Mouse (Mus musculus): ENCODE measurements at regions not wholly inside any gene's neighbourhood (a gene's known extent, or its start where the extent isn't known, plus 50 kb on each side); places are given as distances from the start of the nearest gene placed in this dataset.

GRCm38 (mm10) chr8:103023237-103023636 is 237.8 kb upstream of the Cdh11 start:
- Histone ChIP-seq H3K4me2 (replicated peaks) (no peak overlapping the region), H3K4me1 (replicated peaks) (no peaks in the 10 kb centered on the region), H3K4me3 (replicated peaks) (no peak overlapping the region), H3K9me3 (no peaks in the 10 kb centered on the region), H3K27ac (no peak overlapping the region), H3K36me3 (no peaks in the 10 kb centered on the region), H3K9ac (no peak overlapping the region), H3K27me3 (replicated peaks) (no peaks in the 10 kb centered on the region)
- 81% methylated on average over 1 of the region's 1 CpGs for WGBS
- ATAC-seq: no peak

GRCm38 (mm10) chr8:103031708-103032107 is 246.3 kb upstream of the Cdh11 start:
- ATAC-seq: no peak
- 57% methylated on average over 1 of the region's 1 CpGs for WGBS
- H3K4me1 ChIP-seq (replicated peaks): no peaks in the 10 kb centered on the region
- H3K36me3 ChIP-seq: no peaks in the 10 kb centered on the region
- no peaks in the 10 kb centered on the region for H3K9me3 ChIP-seq
- H3K4me3 ChIP-seq (replicated peaks): no peak overlapping the region
- H3K27ac ChIP-seq: no peak overlapping the region
- no peak overlapping the region for H3K9ac ChIP-seq
- H3K27me3 ChIP-seq (replicated peaks): no peaks in the 10 kb centered on the region
- no peak overlapping the region for H3K4me2 ChIP-seq (replicated peaks)

GRCm38 (mm10) chr8:103033956-103034355 is 248.5 kb upstream of the Cdh11 start:
- no peaks in the 10 kb centered on the region for H3K27me3 ChIP-seq (replicated peaks)
- no peak overlapping the region for H3K4me3 ChIP-seq (replicated peaks)
- H3K9ac ChIP-seq: no peak overlapping the region
- H3K4me1 ChIP-seq (replicated peaks): no peaks in the 10 kb centered on the region
- H3K36me3 ChIP-seq: no peaks in the 10 kb centered on the region
- H3K4me2 ChIP-seq (replicated peaks): no peak overlapping the region
- no peaks in the 10 kb centered on the region for H3K9me3 ChIP-seq
- no peak for ATAC-seq
- 33% methylated on average over 3 of the region's 3 CpGs for WGBS
- no peak overlapping the region for H3K27ac ChIP-seq

- no peak overlapping the region for H3K27ac ChIP-seq
- H3K4me3 ChIP-seq (replicated peaks): no peak overlapping the region
- WGBS: 85% methylated on average over 5 of the region's 5 CpGs
- no peaks in the 10 kb centered on the region for H3K4me1 ChIP-seq (replicated peaks)
- no peaks in the 10 kb centered on the region for H3K36me3 ChIP-seq
- no peak overlapping the region for H3K9ac ChIP-seq
- no peaks in the 10 kb centered on the region for H3K9me3 ChIP-seq
- ATAC-seq: no peak
- H3K4me2 ChIP-seq (replicated peaks): no peak overlapping the region
- no peaks in the 10 kb centered on the region for H3K27me3 ChIP-seq (replicated peaks)
Observed at GRCm38 (mm10) chr8:103072079-103072635, 286.7 kb upstream of the Cdh11 start.

- ATAC-seq: no peak
Observed at GRCm38 (mm10) chr8:103072646-103073045, 287.2 kb upstream of the Cdh11 start.

GRCm38 (mm10) chr8:103078559-103078958 is 293.1 kb upstream of the Cdh11 start:
- Histone ChIP-seq H3K27me3 (replicated peaks) (no peaks in the 10 kb centered on the region), H3K9me3 (no peaks in the 10 kb centered on the region), H3K4me3 (replicated peaks) (no peak overlapping the region), H3K36me3 (no peaks in the 10 kb centered on the region), H3K4me1 (replicated peaks) (no peaks in the 10 kb centered on the region), H3K27ac (no peak overlapping the region), H3K9ac (no peak overlapping the region), H3K4me2 (replicated peaks) (no peak overlapping the region)
- no peak for ATAC-seq
- WGBS: 48% methylated on average over 3 of the region's 3 CpGs

More at GRCm38 (mm10) chr8:103072646-103073045, 287.2 kb upstream of the Cdh11 start:
- Histone ChIP-seq H3K9me3 (no peaks in the 10 kb centered on the region), H3K4me2 (replicated peaks) (no peak overlapping the region), H3K27me3 (replicated peaks) (no peaks in the 10 kb centered on the region), H3K4me1 (replicated peaks) (no peaks in the 10 kb centered on the region), H3K9ac (no peak overlapping the region), H3K36me3 (no peaks in the 10 kb centered on the region), H3K4me3 (replicated peaks) (no peak overlapping the region), H3K27ac (no peak overlapping the region)
- WGBS: 69% methylated on average over 1 of the region's 1 CpGs

GRCm38 (mm10) chr8:103086956-103087482 is 301.6 kb upstream of the Cdh11 start:
- Histone ChIP-seq H3K9ac (no peak overlapping the region), H3K9me3 (no peaks in the 10 kb centered on the region), H3K4me1 (replicated peaks) (no peaks in the 10 kb centered on the region), H3K27ac (no peak overlapping the region), H3K36me3 (no peaks in the 10 kb centered on the region), H3K4me3 (replicated peaks) (no peak overlapping the region), H3K4me2 (replicated peaks) (no peak overlapping the region), H3K27me3 (replicated peaks) (no peaks in the 10 kb centered on the region)
- WGBS: 88% methylated on average over 4 of the region's 4 CpGs
- ATAC-seq: no peak

- Histone ChIP-seq H3K4me2 (replicated peaks) (no peak overlapping the region), H3K27ac (no peak overlapping the region), H3K9me3 (no peaks in the 10 kb centered on the region), H3K27me3 (replicated peaks) (no peaks in the 10 kb centered on the region), H3K36me3 (no peaks in the 10 kb centered on the region), H3K4me1 (replicated peaks) (no peaks in the 10 kb centered on the region), H3K4me3 (replicated peaks) (no peak overlapping the region), H3K9ac (no peak overlapping the region)
- WGBS: 53% methylated on average over 4 of the region's 4 CpGs
- no peak for ATAC-seq
Observed at GRCm38 (mm10) chr8:103096496-103097092, 311.2 kb upstream of the Cdh11 start.

- ATAC-seq: no peak
- 82% methylated on average over 7 of the region's 7 CpGs for WGBS
- H3K27me3 ChIP-seq (replicated peaks): no peaks in the 10 kb centered on the region
- no peak overlapping the region for H3K4me3 ChIP-seq (replicated peaks)
- no peak overlapping the region for H3K9ac ChIP-seq
- no peaks in the 10 kb centered on the region for H3K4me1 ChIP-seq (replicated peaks)
- H3K36me3 ChIP-seq: no peaks in the 10 kb centered on the region
- no peak overlapping the region for H3K4me2 ChIP-seq (replicated peaks)
- H3K27ac ChIP-seq: no peak overlapping the region
- H3K9me3 ChIP-seq: no peaks in the 10 kb centered on the region
Observed at GRCm38 (mm10) chr8:103125581-103125980, 340.1 kb upstream of the Cdh11 start.

GRCm38 (mm10) chr8:103138136-103138535 is 352.7 kb upstream of the Cdh11 start:
- 71% methylated on average over 1 of the region's 1 CpGs for WGBS
- Histone ChIP-seq H3K4me2 (replicated peaks) (no peak overlapping the region), H3K27me3 (replicated peaks) (no peaks in the 10 kb centered on the region), H3K4me3 (replicated peaks) (no peak overlapping the region), H3K9me3 (no peaks in the 10 kb centered on the region), H3K9ac (no peak overlapping the region), H3K4me1 (replicated peaks) (no peaks in the 10 kb centered on the region), H3K27ac (no peak overlapping the region), H3K36me3 (no peaks in the 10 kb centered on the region)
- no peak for ATAC-seq

GRCm38 (mm10) chr8:103144835-103145234 is 359.4 kb upstream of the Cdh11 start:
- no peak overlapping the region for H3K4me3 ChIP-seq (replicated peaks)
- H3K36me3 ChIP-seq: no peaks in the 10 kb centered on the region
- no peaks in the 10 kb centered on the region for H3K9me3 ChIP-seq
- H3K27me3 ChIP-seq (replicated peaks): no peaks in the 10 kb centered on the region
- H3K27ac ChIP-seq: no peak overlapping the region
- H3K9ac ChIP-seq: no peak overlapping the region
- ATAC-seq: no peak
- H3K4me1 ChIP-seq (replicated peaks): no peaks in the 10 kb centered on the region
- no peak overlapping the region for H3K4me2 ChIP-seq (replicated peaks)
- 63% methylated on average over 1 of the region's 1 CpGs for WGBS

GRCm38 (mm10) chr8:103148013-103148412 is 362.6 kb upstream of the Cdh11 start:
- ATAC-seq: no peak
- Histone ChIP-seq H3K4me3 (replicated peaks) (no peak overlapping the region), H3K9me3 (no peaks in the 10 kb centered on the region), H3K9ac (no peak overlapping the region), H3K27me3 (replicated peaks) (no peaks in the 10 kb centered on the region), H3K4me1 (replicated peaks) (no peaks in the 10 kb centered on the region), H3K4me2 (replicated peaks) (no peak overlapping the region), H3K27ac (no peak overlapping the region), H3K36me3 (no peaks in the 10 kb centered on the region)
- WGBS: 42% methylated on average over 4 of the region's 4 CpGs

- Histone ChIP-seq H3K36me3 (no peaks in the 10 kb centered on the region), H3K4me2 (replicated peaks) (no peak overlapping the region), H3K9ac (no peak overlapping the region), H3K27ac (no peak overlapping the region), H3K4me3 (replicated peaks) (no peak overlapping the region), H3K9me3 (no peaks in the 10 kb centered on the region), H3K4me1 (replicated peaks) (no peaks in the 10 kb centered on the region), H3K27me3 (replicated peaks) (no peaks in the 10 kb centered on the region)
- ATAC-seq: no peak
- 81% methylated on average over 10 of the region's 10 CpGs for WGBS
Observed at GRCm38 (mm10) chr8:103148447-103148846, 363.0 kb upstream of the Cdh11 start.

All from intestine, embryonic 15.5 days (tissue).